Mouse (Mus musculus): Measurements from ENCODE around the gene Kiss1.

Gene Kiss1

GRCm38 (mm10) chr1:133321267-133321925 lies at the start of gene Kiss1:
Gene Kiss1 (plus strand): TSS chr1:133321875.
- DNase-seq: no peak

- DNase-seq: no peak
These were observed 47.5 kb upstream of the Kiss1 start for GRCm38 (mm10) chr1:133274163-133274562.

- peak; percentile 36 for DNase-seq
These were observed 44.7 kb upstream of the Kiss1 start for GRCm38 (mm10) chr1:133276983-133277382.

GRCm38 (mm10) chr1:133278539-133278938 lies 43.1 kb upstream of the Kiss1 start:
- peak; percentile 37 for DNase-seq

DNA sequence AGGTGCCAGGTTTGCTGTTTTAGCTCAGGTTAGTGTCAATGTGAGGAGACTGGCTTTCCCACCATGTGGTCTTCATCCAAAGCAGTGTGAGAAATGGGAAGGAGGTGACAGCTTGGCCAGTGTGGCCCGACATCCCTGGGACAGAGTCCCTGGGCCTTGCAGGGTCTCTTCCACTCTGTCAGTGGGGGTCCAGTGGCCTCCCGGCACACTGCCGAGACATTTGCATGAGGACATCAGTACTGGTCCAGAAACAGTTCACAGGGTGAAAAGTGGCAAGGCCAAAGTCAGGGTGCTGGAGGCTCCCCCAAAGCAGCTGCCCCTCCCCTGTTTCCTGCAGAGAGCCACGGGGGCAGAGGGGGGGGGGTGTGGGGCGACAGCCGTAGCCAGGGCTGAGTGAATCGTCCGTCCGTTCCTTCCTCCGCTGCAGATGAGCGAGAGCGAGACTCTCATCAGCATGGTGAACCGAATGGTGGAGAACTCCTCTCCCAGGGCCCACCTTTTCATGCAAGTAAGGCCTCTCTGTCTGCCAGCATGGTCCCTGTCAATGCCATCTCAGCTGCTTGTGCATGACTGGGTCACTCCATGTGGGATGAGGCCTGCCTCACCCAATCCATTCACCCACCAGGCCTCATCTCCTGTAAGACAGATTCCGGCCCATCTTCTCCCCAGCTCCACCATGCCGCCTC lies 42.6 kb upstream of the Kiss1 start:
- no peak for DNase-seq

- peak; percentile 32 for DNase-seq
These were observed 42.0 kb upstream of the Kiss1 start for GRCm38 (mm10) chr1:133279632-133280093.

- DNase-seq: no peak
These were observed 41.1 kb upstream of the Kiss1 start for GRCm38 (mm10) chr1:133280537-133280936.

DNA sequence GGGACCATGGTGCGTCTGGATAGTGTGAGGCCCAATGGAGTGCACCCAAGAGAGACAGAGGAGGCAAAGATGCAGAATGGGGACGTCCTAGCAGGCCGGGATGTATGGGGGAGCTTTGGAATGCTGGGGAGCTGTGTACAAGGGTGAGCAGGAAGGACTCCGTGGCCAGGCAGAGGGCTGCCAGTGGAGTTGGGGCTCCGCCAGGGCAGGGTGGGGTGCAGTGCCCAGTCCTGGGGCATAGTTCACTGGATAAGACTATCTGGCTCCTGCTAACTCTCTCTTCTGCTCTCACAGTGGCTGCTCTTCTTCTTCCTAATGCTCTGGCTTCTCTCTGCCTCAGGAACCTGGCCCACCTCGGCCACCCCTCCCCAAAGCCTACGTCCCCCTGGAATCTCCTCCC lies 35.8 kb upstream of the Kiss1 start:
- no peak for DNase-seq

- DNase-seq: no peak
These were observed 34.6 kb upstream of the Kiss1 start for GRCm38 (mm10) chr1:133287051-133287450.

GRCm38 (mm10) chr1:133287880-133288279 lies 33.8 kb upstream of the Kiss1 start:
- no peak for DNase-seq

DNA sequence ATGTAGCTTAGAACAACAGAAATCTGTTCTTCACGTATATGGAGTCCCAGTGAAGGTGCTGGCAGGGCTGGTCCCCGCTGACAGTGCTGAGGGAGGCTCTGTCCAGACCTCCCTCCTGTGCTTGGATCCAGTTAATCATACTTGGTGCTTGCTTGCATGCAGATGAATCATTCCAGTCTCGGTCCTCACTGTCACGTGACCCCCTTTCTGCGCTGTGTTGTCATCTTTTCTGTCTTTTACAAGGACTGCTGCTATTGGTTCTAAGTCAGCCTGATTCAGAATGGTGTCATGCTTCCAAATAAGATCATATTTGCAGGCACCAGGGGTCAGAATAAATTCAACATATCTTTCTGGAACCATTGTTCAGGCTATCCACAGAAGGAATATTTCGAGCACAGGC lies 29.8 kb upstream of the Kiss1 start:
- no peak for DNase-seq

- no peak for DNase-seq
These were observed 29.1 kb upstream of the Kiss1 start for GRCm38 (mm10) chr1:133292608-133293007.

- no peak for DNase-seq
These were observed 25.3 kb upstream of the Kiss1 start for GRCm38 (mm10) chr1:133296376-133296775.

DNA sequence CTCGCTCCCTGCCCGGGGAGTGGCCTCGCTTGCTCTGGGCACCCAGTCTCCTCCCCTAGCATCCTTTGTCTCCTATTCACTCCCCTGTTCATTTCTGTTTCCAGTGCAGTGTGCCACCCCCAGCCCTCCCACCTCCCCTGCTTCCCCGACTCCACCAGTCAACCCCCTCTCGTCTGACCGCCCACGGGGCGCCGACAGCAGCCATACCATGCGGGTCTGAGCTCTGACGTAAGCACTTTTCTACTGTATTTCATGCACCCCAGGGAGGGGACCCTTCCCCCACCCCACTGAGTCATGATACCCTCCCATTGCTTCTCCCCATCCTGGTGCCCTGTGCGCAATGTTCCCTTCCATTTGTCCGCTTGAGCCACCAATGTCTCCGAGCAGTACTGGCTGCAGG lies 22.9 kb upstream of the Kiss1 start:
- no peak for DNase-seq

DNA sequence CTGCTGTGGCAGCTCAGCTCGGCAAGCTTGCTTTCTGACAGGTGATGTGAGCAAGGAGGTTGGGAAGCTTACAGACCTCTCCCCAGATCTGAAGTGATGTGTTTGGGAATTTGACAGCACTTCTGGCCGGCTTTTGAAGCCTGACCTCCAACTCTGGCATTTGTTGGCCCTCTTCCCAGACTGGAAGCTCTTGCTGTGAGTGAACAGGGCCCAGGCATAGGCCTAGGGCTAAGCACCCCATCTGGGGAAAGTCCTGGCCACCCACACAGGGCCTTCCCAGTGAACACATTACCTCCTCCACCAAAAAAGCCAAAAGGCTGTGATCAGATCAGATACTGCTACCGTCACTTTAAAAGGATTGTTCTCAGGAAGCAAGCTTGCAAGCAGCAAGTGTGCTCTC lies 19.1 kb upstream of the Kiss1 start:
- DNase-seq: peak; percentile 49

DNA sequence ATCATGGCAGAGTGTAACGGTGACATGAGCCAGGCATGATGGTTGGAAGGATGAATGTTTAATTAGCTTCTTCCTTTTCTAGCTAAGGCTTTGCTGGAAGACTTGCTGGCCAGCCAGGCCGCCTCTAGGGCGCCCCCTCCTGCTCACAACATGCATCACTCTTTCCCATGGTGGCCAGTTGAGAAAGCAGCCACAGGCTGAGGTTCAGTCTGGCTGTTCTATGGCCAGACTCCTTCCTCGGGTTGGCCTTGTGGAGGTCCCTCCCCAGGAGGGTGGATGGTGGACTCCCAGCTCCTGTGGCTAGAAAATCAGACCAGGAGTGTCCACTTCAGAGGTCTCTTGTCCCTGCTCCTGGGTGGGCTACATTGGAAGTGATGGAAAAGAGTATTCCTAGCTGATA lies 14.8 kb upstream of the Kiss1 start:
- DNase-seq: peak; percentile 80

GRCm38 (mm10) chr1:133307318-133307717 lies 14.4 kb upstream of the Kiss1 start:
- DNase-seq: peak; percentile 83

GRCm38 (mm10) chr1:133309652-133310267 lies 11.9 kb upstream of the Kiss1 start, which contains the start of gene Golt1a:
Gene Golt1a (plus strand): TSS chr1:133309800.
- DNase-seq: no peak

- DNase-seq: no peak
These were observed 10.4 kb upstream of the Kiss1 start for GRCm38 (mm10) chr1:133311240-133311639.

DNA sequence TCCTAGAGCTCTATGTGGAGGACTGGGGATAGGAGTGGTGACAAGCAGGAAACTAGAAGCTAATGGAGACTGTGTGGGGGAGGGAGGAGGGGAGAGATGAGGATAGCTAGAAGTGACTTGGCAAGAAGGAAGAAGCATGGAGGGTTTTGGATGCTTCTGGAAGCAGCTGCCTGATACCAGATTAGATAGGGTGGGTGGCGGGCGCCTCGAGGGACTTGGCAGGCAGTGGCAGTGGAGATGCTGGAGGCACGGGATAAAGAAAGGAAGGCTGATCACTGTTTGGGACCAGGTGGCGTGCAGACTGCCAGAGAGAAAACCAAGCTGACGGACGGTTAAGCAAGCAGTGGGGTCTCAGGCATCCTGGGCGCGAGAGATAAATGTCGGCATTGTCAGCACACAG lies 9.7 kb upstream of the Kiss1 start:
- peak; percentile 43 for DNase-seq

DNA sequence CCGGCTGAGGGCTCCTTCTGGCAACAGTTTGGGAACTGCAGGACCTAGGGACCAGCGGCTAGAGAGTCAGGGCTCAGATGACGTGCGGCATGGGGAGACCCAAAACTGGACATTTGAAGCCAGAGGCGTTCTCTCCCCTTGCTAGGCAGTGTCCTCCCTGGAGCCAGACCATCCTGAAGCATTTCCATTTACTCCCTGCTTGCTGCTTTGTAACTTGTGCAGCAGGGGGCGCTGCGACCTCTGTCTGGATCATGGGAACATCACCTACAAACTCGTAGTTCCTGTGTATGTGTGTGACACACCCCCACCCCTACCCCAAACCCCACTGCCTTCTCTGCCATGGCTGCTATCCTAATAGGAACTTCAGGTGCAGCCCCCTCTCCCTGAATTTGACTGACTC lies 7.3 kb upstream of the Kiss1 start:
- peak; percentile 74 for DNase-seq

DNA sequence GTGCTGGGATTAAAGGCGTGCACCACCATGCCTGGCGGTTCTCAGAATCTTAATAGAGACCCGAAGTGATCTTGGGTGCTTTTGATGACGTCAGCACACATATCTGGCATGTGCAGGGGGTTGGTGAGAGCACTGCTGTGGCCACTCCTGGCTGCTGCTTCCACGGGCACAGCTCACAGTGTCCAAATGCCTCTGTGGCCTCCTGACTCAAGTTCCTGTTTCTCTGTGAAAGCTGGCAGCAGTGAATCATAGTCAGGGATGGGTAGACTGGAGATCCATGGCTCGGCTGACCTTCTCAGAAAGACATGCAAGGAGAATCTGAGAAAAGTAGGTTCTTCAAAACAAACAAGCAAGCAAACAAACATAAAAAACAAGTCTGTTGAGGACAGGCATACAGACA lies 5.9 kb upstream of the Kiss1 start:
- DNase-seq: no peak

GRCm38 (mm10) chr1:133316577-133316976 lies 5.1 kb upstream of the Kiss1 start:
- DNase-seq: no peak

DNA sequence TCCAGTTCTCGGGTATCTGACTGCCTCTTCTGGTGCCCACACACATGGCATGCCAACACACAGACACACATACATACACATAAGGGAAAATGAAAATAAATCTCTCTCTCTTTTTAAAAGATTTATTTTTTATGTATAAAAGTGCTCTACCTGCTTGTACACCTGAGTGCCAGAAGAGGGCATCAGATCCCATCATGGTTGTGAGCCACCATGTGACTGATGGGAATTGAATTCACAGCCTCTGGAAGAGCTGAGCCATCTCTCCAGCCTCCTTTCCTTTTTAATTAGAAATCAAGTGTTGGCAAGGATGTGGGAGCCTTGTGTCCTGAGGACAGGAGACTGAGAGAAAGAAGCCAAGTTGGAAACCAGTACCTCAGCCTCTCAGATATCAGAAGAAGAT lies 4.5 kb upstream of the Kiss1 start:
- no peak for DNase-seq
